In genomic region chr9:119962987-119963667, GRCm38 (mm10) we compare ENCODE assay signal across 7 mouse cellular contexts. TPM values are rescaled to one million over a fixed set of nuclear protein-coding genes. Genes with fewer than 3 reads are reported as not detected.
DNase-seq lines count a peak whose midpoint lies in the region; ATAC-seq and TF ChIP-seq lines count a peak whose summit lies in the region.

No protein-coding gene starts in this region.

- H3K9me3 ChIP-seq in forebrain, embryonic 12.5 days: no peaks in the 10 kb centered on the region
- no peaks in the 10 kb centered on the region for H3K9me3 ChIP-seq in limb, embryonic 13.5 days

- H3K4me3 ChIP-seq in forebrain, embryonic 12.5 days (replicated peaks): no peak overlapping the region
- no peak overlapping the region for H3K4me3 ChIP-seq in limb, embryonic 13.5 days
- no peak overlapping the region for H3K4me3 ChIP-seq in thymus, adult 2 months (ENCODE audit: control insufficient read depth, insufficient read depth, low read length)

- peaks cover 8% of the 10 kb centered on the region; the same call in 1 of the 2 replicates for H3K4me1 ChIP-seq in forebrain, embryonic 12.5 days
- H3K4me1 ChIP-seq in limb, embryonic 13.5 days: peaks cover 10% of the 10 kb centered on the region
- H3K4me1 ChIP-seq in thymus, adult 2 months (replicated peaks; ENCODE audit: control insufficient read depth, insufficient read depth, low read length): no peaks in the 10 kb centered on the region

- 0 out of 2 replicates have a peak, but pooled peaks cover 6% of the 10 kb centered on the region for H3K27me3 ChIP-seq in forebrain, embryonic 12.5 days
- H3K27me3 ChIP-seq in limb, embryonic 13.5 days: no peaks in the 10 kb centered on the region
- no peaks in the 10 kb centered on the region for H3K27me3 ChIP-seq in thymus, adult 2 months (ENCODE audit: control insufficient read depth, insufficient read depth, low read length)

- WGBS in forebrain, embryonic 12.5 days: 9% methylated on average over 21 of the region's 21 CpGs
- WGBS in limb, embryonic 13.5 days: 11% methylated on average over 21 of the region's 21 CpGs
- WGBS in thymus, adult 2 months: 36% methylated on average over 21 of the region's 21 CpGs

- no peak for TF ChIP-seq POLR2A in thymus, adult 2 months (IDR thresholded peaks at IDR 0.05; ENCODE audit: control insufficient read depth, extremely low read depth, insufficient read depth, low read length, poor library complexity)

- H3K9ac ChIP-seq in forebrain, embryonic 12.5 days: no peak overlapping the region; the same call in 1 of the 2 replicates
- 0 out of 2 replicates have a peak overlapping the region, but pooled peaks have one; percentile 43 for H3K9ac ChIP-seq in limb, embryonic 13.5 days

- H3K27ac ChIP-seq in forebrain, embryonic 12.5 days: no peak overlapping the region
- H3K27ac ChIP-seq in limb, embryonic 13.5 days: no peak overlapping the region
- H3K27ac ChIP-seq in thymus, adult 2 months (ENCODE audit: control insufficient read depth, insufficient read depth, low read length): no peak overlapping the region

- TF ChIP-seq CTCF in thymus, adult 2 months (IDR thresholded peaks at IDR 0.05; ENCODE audit: borderline replicate concordance, control insufficient read depth, extremely low read depth, insufficient read depth, low read length, poor library complexity): peak; percentile 97

- H3K36me3 ChIP-seq in forebrain, embryonic 12.5 days (replicated peaks): no peaks in the 10 kb centered on the region
- H3K36me3 ChIP-seq in limb, embryonic 13.5 days: no peaks in the 10 kb centered on the region
- H3K36me3 ChIP-seq in thymus, adult 2 months (ENCODE audit: control insufficient read depth, insufficient read depth, low read length): no peaks in the 10 kb centered on the region

- DNase-seq in ES-CJ7 (ENCODE audit: low read depth, low spot score): peak; percentile 91
- DNase-seq in adrenal gland, postnatal 36 days: peak; percentile 85 to 92
- peak; percentile 82 for DNase-seq in thymus, adult 2 months

- ATAC-seq in forebrain, embryonic 12.5 days (ENCODE audit: low FRiP score): 0 out of 2 replicates have a peak, but pooled peaks have one; percentile 27
- ATAC-seq in hematopoietic stem cell, adult 5-6 weeks (replicated peaks in 1 of 2; ENCODE audit: insufficient read depth in 1 of 2, low FRiP score in 2 of 2, low TSS enrichment in 1 of 2, low read depth in 1 of 2, poor library complexity in 2 of 2, severe bottlenecking in 2 of 2): peak; percentile 86 to 97
- ATAC-seq in limb, embryonic 13.5 days (ENCODE audit: low FRiP score, low read depth): peak; percentile 67
- peak; percentile 62 for ATAC-seq in monocyte, adult 5-6 weeks (replicated peaks; ENCODE audit: insufficient number of reproducible peaks, low FRiP score, low TSS enrichment, poor library complexity, severe bottlenecking)

- H3K4me2 ChIP-seq in forebrain, embryonic 12.5 days: peak overlapping the region; percentile 37
- peak overlapping the region; percentile 43 for H3K4me2 ChIP-seq in limb, embryonic 13.5 days (replicated peaks)

RNA-seq across cellular contexts. Expression of gene Csrnp1, which starts 21.3 kb away (rescaled TPM):
- total RNA-seq in adrenal gland, postnatal 36 days (2021): 10 to 100 TPM; 35.2 to 46.6 TPM
- 1.7 and 2.2 TPM in 2 replicates for polyA plus RNA-seq in forebrain, embryonic 12.5 days (2016; fragmentation: Nextera tagmentation; extraction: Ambion mirVana)
- 51.6 and 85.3 TPM in 2 replicates for total RNA-seq in hematopoietic stem cell, adult 5-6 weeks (2017)
- polyA plus RNA-seq in limb, embryonic 13.5 days (2015; fragmentation: Nextera tagmentation; extraction: Ambion mirVana): 4.5 and 6.4 TPM in 2 replicates
- total RNA-seq in monocyte, adult 5-6 weeks (2017): 46.8 to 67.3 TPM (median 52.6 TPM) in 3 replicates
- polyA plus RNA-seq in thymus, adult 2 months (2012; rRNA removed): 283 and 325 TPM in 2 replicates

RNA-seq across cellular contexts. Expression of gene Ttc21a, which starts 25.7 kb away (rescaled TPM):
- total RNA-seq in adrenal gland, postnatal 36 days (2021): under 1 TPM in 1 of 2 experiments, not detected in 1; 0.13 TPM
- polyA plus RNA-seq in forebrain, embryonic 12.5 days (2016; fragmentation: Nextera tagmentation; extraction: Ambion mirVana): 0.24 and 0.36 TPM in 2 replicates
- 0.10 and 1.2 TPM in 2 replicates for total RNA-seq in hematopoietic stem cell, adult 5-6 weeks (2017)
- polyA plus RNA-seq in limb, embryonic 13.5 days (2015; fragmentation: Nextera tagmentation; extraction: Ambion mirVana): 0.18 and 0.20 TPM in 2 replicates
- total RNA-seq in monocyte, adult 5-6 weeks (2017): not detected in 3 replicates
- 0.18 and 0.29 TPM in 2 replicates for polyA plus RNA-seq in thymus, adult 2 months (2012; rRNA removed)

RNA-seq across cellular contexts. Expression of gene Gorasp1, which starts 25.8 kb away (rescaled TPM):
- total RNA-seq in adrenal gland, postnatal 36 days (2021): 10 to 100 TPM; 23.5 to 31.7 TPM
- polyA plus RNA-seq in forebrain, embryonic 12.5 days (2016; fragmentation: Nextera tagmentation; extraction: Ambion mirVana): 23.1 and 27.7 TPM in 2 replicates
- 4.7 and 4.9 TPM in 2 replicates for total RNA-seq in hematopoietic stem cell, adult 5-6 weeks (2017)
- 29.5 and 31.5 TPM in 2 replicates for polyA plus RNA-seq in limb, embryonic 13.5 days (2015; fragmentation: Nextera tagmentation; extraction: Ambion mirVana)
- total RNA-seq in monocyte, adult 5-6 weeks (2017): 1.2 to 1.9 TPM (median 1.8 TPM) in 3 replicates
- 10.8 and 11.0 TPM in 2 replicates for polyA plus RNA-seq in thymus, adult 2 months (2012; rRNA removed)

Comparison
In these comparisons a context has a peak if more than half of its experiments do, and no peak if none do; other contexts are left out.
1. ATAC-seq: peak in every context shown above with its lines; median percentile 92 in hematopoietic stem cell, adult 5-6 weeks; 67 in limb, embryonic 13.5 days; 62 in monocyte, adult 5-6 weeks; 27 in forebrain, embryonic 12.5 days.